Mouse (Mus musculus) activated CD4-positive, CD25-positive, alpha-beta regulatory T cell (primary cell): ENCODE results near the gene Gm20736. TPM values are rescaled to one million over a fixed set of nuclear protein-coding genes. Genes with fewer than 3 reads are reported as not detected.

ENCODE experiments used
- polyA plus RNA-seq, 2 experiments: library from polyadenylated mRNA; unstranded; fragments of 100-300 nt; shearing (Covaris generic); gene quantifications; one replicate each; pipeline ENCODE4 v1.2.1; 2017

Gene Gm20736
- polyA plus RNA-seq, result not detected

GRCm38 (mm10) chrY:65377390-65377789 lies at the start of gene Gm20736:
Gm20736 (plus strand) TSS chrY:65377690.

Other genes starting within 250 kb of the Gm20736 start
- gene Gm20924, start 170.2 kb upstream of the Gm20736 start, polyA plus RNA-seq, result not detected